22 mouse cellular contexts compared by ENCODE assay signal in the genomic region with DNA sequence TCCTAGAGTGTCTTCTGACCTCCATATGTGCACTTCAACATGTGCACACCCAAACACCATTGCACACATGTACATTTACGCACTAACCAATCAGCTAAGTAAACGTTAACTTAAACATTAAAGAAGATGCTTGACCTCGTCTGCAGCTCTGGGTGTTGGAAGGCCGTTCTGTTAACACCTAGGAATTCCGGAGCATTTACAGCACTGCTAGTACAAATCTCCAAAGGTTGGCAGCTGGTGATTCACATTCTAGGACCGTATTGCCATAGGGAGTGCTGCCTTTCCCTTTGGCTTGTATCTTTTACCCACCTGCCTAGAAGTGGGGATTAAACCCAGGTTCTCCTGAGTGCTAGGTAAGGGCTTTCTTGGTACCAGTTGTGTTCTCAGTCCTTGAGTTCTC. TPM values are rescaled to one million over a fixed set of nuclear protein-coding genes. Genes with fewer than 3 reads are reported as not detected.
A peak's percentile ranks its signal among the peaks of the same experiment; 100 is the strongest.
DNase-seq lines count a peak whose midpoint lies in the region; ATAC-seq and TF ChIP-seq lines count a peak whose summit lies in the region.
"Had no signal": no experiment of that assay in that cellular context is flagged by ENCODE, and none has a peak within 500 bp of the region (broad histone marks: within the 10 kb centered on the region; RNA-seq: fewer than 3 reads in every experiment).

No protein-coding gene starts in this region.

- DNase-seq in heart, embryonic 10.5 days (ENCODE audit: low spot score): no peak
- no peak for DNase-seq in kidney, adult 2 months
- DNase-seq in kidney, adult 11 months: no peak
- DNase-seq in lung, postnatal 10 days: no peak
- DNase-seq in midbrain, embryonic 11.5 days (ENCODE audit: low spot score, missing footprints): no peak
- DNase-seq: adrenal gland, postnatal 14 days; cerebellum, adult 2 months; cerebellum, postnatal 25 days; embryo, embryonic 11 days; heart, postnatal 10 days had no signal

- H3K27me3 ChIP-seq in heart, embryonic 12.5 days (replicated peaks): no peaks in the 10 kb centered on the region
- no peaks in the 10 kb centered on the region for H3K27me3 ChIP-seq in heart, embryonic 10.5 days (ENCODE audit: insufficient read depth, poor library complexity, severe bottlenecking)
- no peaks in the 10 kb centered on the region for H3K27me3 ChIP-seq in kidney, adult 2 months (replicated peaks; ENCODE audit: control insufficient read depth, insufficient read depth, low read length)
- H3K27me3 ChIP-seq in lung, embryonic 15.5 days: no peaks in the 10 kb centered on the region
- no peaks in the 10 kb centered on the region for H3K27me3 ChIP-seq in midbrain, embryonic 11.5 days (ENCODE audit: control insufficient read depth, insufficient read depth, low read length)
- H3K27me3 ChIP-seq: embryonic facial prominence, embryonic 13.5 days; forebrain, embryonic 12.5 days; liver, embryonic 15.5 days had no signal

- H3K27ac ChIP-seq in heart, embryonic 12.5 days (ENCODE audit: poor library complexity, severe bottlenecking): peak overlapping the region; percentile 67
- H3K27ac ChIP-seq in heart, embryonic 10.5 days: no peak overlapping the region
- H3K27ac ChIP-seq in kidney, adult 2 months (ENCODE audit: insufficient read depth, low read depth, low read length): peak overlapping the region; percentile 35
- H3K27ac ChIP-seq in lung, embryonic 15.5 days: peak overlapping the region; percentile 86
- no peak overlapping the region for H3K27ac ChIP-seq in midbrain, embryonic 11.5 days (ENCODE audit: low read depth, low read length)
- H3K27ac ChIP-seq: embryonic facial prominence, embryonic 13.5 days; forebrain, embryonic 12.5 days; hindbrain, embryonic 14.5 days; left cerebral cortex, adult 2 months; liver, embryonic 15.5 days; macrophage; midbrain, embryonic 10.5 days had no signal

- ATAC-seq in heart, embryonic 12.5 days (ENCODE audit: insufficient number of reproducible peaks, low FRiP score): no peak
- no peak for ATAC-seq in lung, embryonic 15.5 days (ENCODE audit: borderline replicate concordance, extremely low read depth, low FRiP score, low TSS enrichment)
- ATAC-seq in midbrain, embryonic 11.5 days (ENCODE audit: low FRiP score): no peak
- ATAC-seq: CD4-positive, CD25-positive, alpha-beta regulatory T cell, adult 4 months; inflammation-experienced regulatory T-cells, adult 6 months had no signal

- TF ChIP-seq CTCF in kidney, adult 2 months (conservative IDR thresholded peaks at IDR 0.05; ENCODE audit: insufficient read depth, insufficient read length, low read depth, low read length): no peak

- no peak for TF ChIP-seq POLR2A in kidney, adult 2 months (IDR thresholded peaks at IDR 0.05; ENCODE audit: low read depth, low read length)

- H3K4me1 ChIP-seq in heart, embryonic 12.5 days (replicated peaks): peaks cover 19% of the 10 kb centered on the region
- peaks cover 17% of the 10 kb centered on the region for H3K4me1 ChIP-seq in heart, embryonic 10.5 days
- H3K4me1 ChIP-seq in kidney, adult 2 months (ENCODE audit: control insufficient read depth, insufficient read depth, low read length): peaks cover 12% of the 10 kb centered on the region
- peaks cover 7% of the 10 kb centered on the region for H3K4me1 ChIP-seq in lung, embryonic 15.5 days
- peaks cover 2% of the 10 kb centered on the region; the same call in 1 of the 2 replicates for H3K4me1 ChIP-seq in midbrain, embryonic 11.5 days (ENCODE audit: control insufficient read depth, insufficient read depth, low read length)
- H3K4me1 ChIP-seq: embryonic facial prominence, embryonic 13.5 days had no signal

- 62% methylated on average over 6 of the region's 6 CpGs for WGBS in heart, embryonic 12.5 days
- WGBS in heart, embryonic 10.5 days: 70% methylated on average over 6 of the region's 6 CpGs
- 67% methylated on average over 6 of the region's 6 CpGs for WGBS in kidney, adult 2 months
- WGBS in lung, embryonic 15.5 days: 55% methylated on average over 6 of the region's 6 CpGs
- WGBS in midbrain, embryonic 11.5 days: 93% methylated on average over 6 of the region's 6 CpGs

- H3K9me3 ChIP-seq in heart, embryonic 12.5 days (replicated peaks): no peaks in the 10 kb centered on the region
- no peaks in the 10 kb centered on the region for H3K9me3 ChIP-seq in heart, embryonic 10.5 days
- H3K9me3 ChIP-seq in lung, embryonic 15.5 days: no peaks in the 10 kb centered on the region
- H3K9me3 ChIP-seq in midbrain, embryonic 11.5 days (ENCODE audit: control insufficient read depth, low read length): no peaks in the 10 kb centered on the region
- H3K9me3 ChIP-seq: embryonic facial prominence, embryonic 13.5 days; forebrain, embryonic 12.5 days; liver, embryonic 15.5 days; midbrain, embryonic 10.5 days had no signal

- H3K9ac ChIP-seq in heart, embryonic 12.5 days: no peak overlapping the region
- no peak overlapping the region for H3K9ac ChIP-seq in lung, embryonic 15.5 days
- no peak overlapping the region for H3K9ac ChIP-seq in midbrain, embryonic 11.5 days (ENCODE audit: low read length)
- H3K9ac ChIP-seq: embryonic facial prominence, embryonic 13.5 days; forebrain, embryonic 12.5 days; hindbrain, embryonic 14.5 days; liver, embryonic 15.5 days had no signal

- H3K4me3 ChIP-seq in heart, embryonic 12.5 days: no peak overlapping the region
- no peak overlapping the region for H3K4me3 ChIP-seq in heart, embryonic 10.5 days
- H3K4me3 ChIP-seq in kidney, adult 2 months (ENCODE audit: insufficient read depth, low read depth, low read length): no peak overlapping the region
- H3K4me3 ChIP-seq in lung, embryonic 15.5 days: no peak overlapping the region
- H3K4me3 ChIP-seq in midbrain, embryonic 11.5 days (ENCODE audit: low read depth, low read length): no peak overlapping the region
- H3K4me3 ChIP-seq: embryonic facial prominence, embryonic 13.5 days; erythroblast, embryonic 14.5 days; forebrain, embryonic 12.5 days; left cerebral cortex, adult 2 months; liver, embryonic 15.5 days; midbrain, embryonic 10.5 days had no signal

- peaks cover 68% of the 10 kb centered on the region for H3K36me3 ChIP-seq in heart, embryonic 12.5 days
- H3K36me3 ChIP-seq in heart, embryonic 10.5 days: peaks cover 64% of the 10 kb centered on the region
- no peaks in the 10 kb centered on the region; the same call in 1 of the 2 replicates for H3K36me3 ChIP-seq in kidney, adult 2 months (ENCODE audit: control insufficient read depth, insufficient read depth, low read length)
- peaks cover 44% of the 10 kb centered on the region for H3K36me3 ChIP-seq in lung, embryonic 15.5 days
- no peaks in the 10 kb centered on the region for H3K36me3 ChIP-seq in midbrain, embryonic 11.5 days (ENCODE audit: control insufficient read depth, insufficient read depth, low read length)

- H3K4me2 ChIP-seq in heart, embryonic 12.5 days: no peak overlapping the region
- no peak overlapping the region for H3K4me2 ChIP-seq in lung, embryonic 15.5 days
- no peak overlapping the region for H3K4me2 ChIP-seq in midbrain, embryonic 11.5 days
- H3K4me2 ChIP-seq: embryonic facial prominence, embryonic 13.5 days; forebrain, embryonic 12.5 days; hindbrain, embryonic 14.5 days; liver, embryonic 15.5 days had no signal

RNA-seq across cellular contexts. Expression of a gene that starts 20.3 kb away (rescaled TPM):
- polyA plus RNA-seq in heart, embryonic 12.5 days (2016; fragmentation: Nextera tagmentation; extraction: Ambion mirVana): 25.0 and 27.7 TPM in 2 replicates
- 21.2 and 25.5 TPM in 2 replicates for polyA plus RNA-seq in heart, embryonic 10.5 days (2016; fragmentation: Nextera tagmentation; extraction: Ambion mirVana)
- 18.4 and 20.9 TPM in 2 replicates for polyA plus RNA-seq in kidney, adult 2 months (2012; rRNA removed)
- polyA plus RNA-seq in lung, embryonic 15.5 days (2015; fragmentation: Nextera tagmentation; extraction: Ambion mirVana): 27.1 and 27.7 TPM in 2 replicates
- 24.2 and 30.1 TPM in 2 replicates for polyA plus RNA-seq in midbrain, embryonic 11.5 days (2014; fragmentation: Nextera tagmentation; extraction: Ambion mirVana)

RNA-seq across cellular contexts. Expression of a gene that starts 25.0 kb away (rescaled TPM):
- polyA plus RNA-seq in heart, embryonic 12.5 days (2016; fragmentation: Nextera tagmentation; extraction: Ambion mirVana): 41.5 and 43.6 TPM in 2 replicates
- 30.9 and 35.7 TPM in 2 replicates for polyA plus RNA-seq in heart, embryonic 10.5 days (2016; fragmentation: Nextera tagmentation; extraction: Ambion mirVana)
- 29.2 and 30.9 TPM in 2 replicates for polyA plus RNA-seq in kidney, adult 2 months (2012; rRNA removed)
- polyA plus RNA-seq in lung, embryonic 15.5 days (2015; fragmentation: Nextera tagmentation; extraction: Ambion mirVana): 33.6 and 39.6 TPM in 2 replicates
- 30.3 and 35.7 TPM in 2 replicates for polyA plus RNA-seq in midbrain, embryonic 11.5 days (2014; fragmentation: Nextera tagmentation; extraction: Ambion mirVana)

RNA-seq across cellular contexts. Expression of a gene that starts 47.2 kb away (rescaled TPM):
- polyA plus RNA-seq in heart, embryonic 12.5 days (2016; fragmentation: Nextera tagmentation; extraction: Ambion mirVana): 4.8 and 5.1 TPM in 2 replicates
- polyA plus RNA-seq in heart, embryonic 10.5 days (2016; fragmentation: Nextera tagmentation; extraction: Ambion mirVana): 4.4 and 4.8 TPM in 2 replicates
- 2.4 and 4.3 TPM in 2 replicates for polyA plus RNA-seq in kidney, adult 2 months (2012; rRNA removed)
- 5.8 and 6.5 TPM in 2 replicates for polyA plus RNA-seq in lung, embryonic 15.5 days (2015; fragmentation: Nextera tagmentation; extraction: Ambion mirVana)
- 5.3 and 7.0 TPM in 2 replicates for polyA plus RNA-seq in midbrain, embryonic 11.5 days (2014; fragmentation: Nextera tagmentation; extraction: Ambion mirVana)

Comparison
In these comparisons a context has a peak if more than half of its experiments do, and no peak if none do; other contexts are left out.
1. H3K27ac ChIP-seq: peak in heart, embryonic 12.5 days (single experiment), kidney, adult 2 months (single experiment) and lung, embryonic 15.5 days (single experiment); none in heart, embryonic 10.5 days (single experiment) and midbrain, embryonic 11.5 days (single experiment).